Mouse (Mus musculus) kidney, embryonic 14.5 days (tissue): ENCODE data around the gene Ppp1r3d. TPM values are rescaled to one million over a fixed set of nuclear protein-coding genes. Genes with fewer than 3 reads are reported as not detected.
A peak's percentile ranks its signal among the peaks of the same experiment; 100 is the strongest.

Experiments
- ATAC-seq: fragments of 200-750 bp; cut with Nextera tagmentation; 2 replicates; pipeline ENCODE4 v1.8.0; 2017; ENCODE audit warnings: moderate number of reproducible peaks, mild to moderate bottlenecking, moderate TSS enrichment, moderate library complexity; ENCODE audit not compliant: low FRiP score, low TSS enrichment
- H3K27ac ChIP-seq: fragments of 300-500 bp; sonication (generic); 2 replicates; pipeline ENCODE4 v1.5.1; 2014; ENCODE audit warnings: low read depth, mild to moderate bottlenecking, low read length, moderate library complexity, mixed read lengths
- H3K27me3 ChIP-seq: fragments of 300-500 bp; sonication (generic); 2 replicates; pipeline ENCODE4 v1.6.1; 2014; ENCODE audit warnings: mild to moderate bottlenecking, low read length; ENCODE audit not compliant: control insufficient read depth, insufficient read depth
- H3K36me3 ChIP-seq: fragments of 300-500 bp; sonication (generic); 2 replicates; pipeline ENCODE4 v1.6.1; 2014; ENCODE audit warnings: low read length, mixed read lengths; ENCODE audit not compliant: control insufficient read depth, insufficient read depth
- H3K4me1 ChIP-seq: fragments of 300-500 bp; sonication (generic); 2 replicates; pipeline ENCODE4 v1.6.1; 2014; ENCODE audit warnings: low read length, mixed read lengths; ENCODE audit not compliant: control insufficient read depth, insufficient read depth
- H3K4me2 ChIP-seq: fragments of 300-500 bp; sonication (generic); replicated peaks from 2 replicates; pipeline ENCODE4 v1.6.1; 2014; ENCODE audit warnings: low read depth, mild to moderate bottlenecking, low read length
- H3K4me3 ChIP-seq: fragments of 300-500 bp; sonication (generic); 2 replicates; pipeline ENCODE4 v1.5.1; 2014; ENCODE audit warnings: mild to moderate bottlenecking, low read length
- H3K9ac ChIP-seq: fragments of 300-500 bp; sonication (generic); 2 replicates; pipeline ENCODE4 v1.6.1; 2014; ENCODE audit warnings: low read depth, mild to moderate bottlenecking, low read length, moderate library complexity
- H3K9me3 ChIP-seq: fragments of 300-500 bp; sonication (generic); 2 replicates; pipeline ENCODE4 v1.6.1; 2016; ENCODE audit warnings: low read length; ENCODE audit not compliant: control insufficient read depth
- WGBS: fragments of 180-500 bp; shearing (Covaris S2); extraction: QIAGEN DNeasy Blood & Tissue Kit; methylation state at CpG from one replicate; pipeline ENCODE4 v1.1.7; 2014; 5-methylcytosine and 5-hydroxymethylcytosine counted together
- polyA plus RNA-seq: library from polyadenylated mRNA; unstranded; fragments of >200 nt; fragmentation: Nextera tagmentation; extraction: Ambion mirVana; gene quantifications from 2 replicates; pipeline ENCODE4 v1.2.1, GENCODE M21; 2014

Gene Ppp1r3d
- polyA plus RNA-seq, 1 experiment from 2014 or later = 2.1 TPM

DNA sequence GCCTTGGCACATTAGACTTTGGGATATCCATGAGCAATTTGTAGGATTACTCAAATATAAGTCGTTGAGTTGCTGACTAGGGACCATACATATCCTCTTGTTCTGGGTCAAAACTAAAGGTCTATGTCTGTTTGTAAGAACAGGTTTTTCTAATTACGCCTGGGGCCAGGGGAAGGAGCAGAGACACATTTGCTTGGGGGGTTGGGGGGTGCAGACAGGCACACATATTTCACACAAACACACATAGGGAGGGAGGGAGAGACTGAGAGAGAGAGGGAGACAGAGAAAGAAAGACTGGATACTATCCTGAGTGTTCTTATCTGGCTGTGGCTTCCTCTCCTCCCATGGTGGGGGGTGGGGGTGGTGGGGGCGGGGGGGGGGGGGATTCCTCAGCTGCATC, 7.9 kb upstream of the Ppp1r3d start:
- Histone ChIP-seq H3K36me3 (peaks cover 2% of the 10 kb centered on the region; the same call in 1 of the 2 replicates), H3K4me3 (no peak overlapping the region), H3K27ac (no peak overlapping the region), H3K9me3 (no peaks in the 10 kb centered on the region), H3K4me1 (no peaks in the 10 kb centered on the region), H3K9ac (no peak overlapping the region), H3K27me3 (no peaks in the 10 kb centered on the region), H3K4me2 (no peak overlapping the region)
- ATAC-seq = no peak
- WGBS = 55% methylated on average over 2 of the region's 3 CpGs

DNA sequence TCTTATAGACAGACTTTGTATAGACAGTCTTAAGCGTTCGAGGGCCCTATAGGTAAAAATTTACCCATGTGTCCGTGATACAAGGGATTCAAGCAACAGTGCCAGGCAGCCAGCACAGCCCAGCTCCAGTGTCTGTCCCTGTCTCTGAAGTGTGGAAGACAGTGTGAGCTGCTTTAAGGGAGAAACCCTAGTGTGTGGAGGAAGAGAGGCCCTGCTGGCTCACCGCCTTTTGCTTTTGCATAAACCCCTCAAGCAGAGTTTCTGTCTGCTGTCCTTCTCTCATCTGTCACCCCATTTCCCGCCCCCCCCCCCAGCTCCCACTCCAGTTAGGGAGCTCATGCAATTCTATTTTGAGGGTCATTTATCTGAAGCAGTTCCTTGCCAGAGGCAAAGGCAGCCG, 7.3 kb upstream of the Ppp1r3d start:
- no peak overlapping the region for H3K4me3 ChIP-seq
- H3K9ac ChIP-seq = no peak overlapping the region
- WGBS = 45% methylated on average over 6 of the region's 6 CpGs
- H3K36me3 ChIP-seq = peaks cover 2% of the 10 kb centered on the region; the same call in 1 of the 2 replicates
- ATAC-seq = no peak
- H3K4me1 ChIP-seq = no peaks in the 10 kb centered on the region
- no peak overlapping the region for H3K4me2 ChIP-seq
- H3K27me3 ChIP-seq = no peaks in the 10 kb centered on the region
- no peak overlapping the region for H3K27ac ChIP-seq
- no peaks in the 10 kb centered on the region for H3K9me3 ChIP-seq

DNA sequence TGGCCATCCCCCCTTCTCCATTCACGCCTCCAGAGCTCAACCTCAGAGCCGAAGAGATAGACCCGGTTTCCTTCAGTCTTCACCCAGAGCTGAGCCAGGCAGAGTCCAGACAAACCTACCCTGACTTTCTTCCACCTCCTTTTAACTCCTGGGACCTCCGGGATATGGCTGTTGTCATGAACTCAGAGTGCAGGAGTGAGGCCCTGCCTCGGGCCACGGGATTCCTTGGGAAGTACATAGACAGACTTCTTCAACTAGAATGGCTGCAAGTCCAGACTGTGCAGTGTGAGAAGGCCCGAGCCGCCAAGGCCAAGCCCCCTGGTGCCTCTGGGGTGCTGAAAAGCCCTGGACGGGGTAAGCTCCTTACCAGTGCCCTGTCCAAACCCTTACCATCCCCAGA, 6.3 kb upstream of the Ppp1r3d start:
- Histone ChIP-seq H3K27ac (no peak overlapping the region), H3K9ac (no peak overlapping the region), H3K27me3 (no peaks in the 10 kb centered on the region), H3K4me3 (no peak overlapping the region), H3K36me3 (peaks cover 2% of the 10 kb centered on the region; the same call in 1 of the 2 replicates), H3K4me2 (no peak overlapping the region), H3K4me1 (peaks cover 2% of the 10 kb centered on the region; the same call in 1 of the 2 replicates), H3K9me3 (no peaks in the 10 kb centered on the region)
- no peak for ATAC-seq
- WGBS = 87% methylated on average over 9 of the region's 9 CpGs

DNA sequence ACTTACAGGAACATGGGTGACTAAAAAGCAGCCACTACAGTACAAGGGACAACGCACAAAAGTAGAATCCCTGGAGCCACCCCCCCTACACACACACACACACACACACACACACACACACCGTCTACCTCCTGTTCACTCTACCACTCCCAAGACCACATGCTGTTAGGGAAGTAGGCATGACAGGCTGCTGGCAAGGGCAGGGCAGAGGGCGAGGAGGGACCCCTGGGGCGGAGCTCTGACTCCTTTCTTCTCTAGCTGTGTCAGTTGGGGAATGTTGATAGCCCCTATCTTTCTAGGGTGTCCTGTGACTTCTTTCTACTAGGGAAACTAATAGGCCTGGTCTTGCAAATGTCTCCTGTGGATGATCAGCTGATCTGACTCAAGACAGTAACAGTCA, 2.7 kb upstream of the Ppp1r3d start:
- WGBS = 70% methylated on average over 4 of the region's 4 CpGs
- Histone ChIP-seq H3K9ac (no peak overlapping the region), H3K4me1 (peaks cover 21% of the 10 kb centered on the region; the same call in 1 of the 2 replicates), H3K4me3 (no peak overlapping the region), H3K9me3 (no peaks in the 10 kb centered on the region), H3K4me2 (no peak overlapping the region), H3K27me3 (no peaks in the 10 kb centered on the region), H3K36me3 (peaks cover 2% of the 10 kb centered on the region; the same call in 1 of the 2 replicates), H3K27ac (no peak overlapping the region)
- ATAC-seq = no peak

DNA sequence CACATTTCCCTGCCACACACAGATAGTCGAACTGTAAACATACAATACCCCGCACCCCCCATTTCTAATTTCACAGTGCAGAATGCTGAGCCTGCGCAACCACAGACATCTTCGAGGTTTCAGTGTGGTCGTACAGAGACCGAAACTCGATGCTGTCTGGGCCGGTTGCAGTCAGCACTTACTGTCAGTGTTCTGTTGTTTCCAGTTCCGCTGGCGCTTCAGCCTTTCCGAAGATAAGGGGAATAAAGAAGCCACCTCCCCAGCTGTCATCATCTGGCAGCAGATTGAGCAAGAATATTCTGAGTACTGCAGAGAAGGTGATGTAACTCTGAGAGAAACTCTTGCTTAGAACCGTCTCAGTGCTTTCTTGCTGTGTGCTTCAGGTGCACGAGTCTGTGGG, 2.2 kb upstream of the Ppp1r3d start:
- Histone ChIP-seq H3K27ac (no peak overlapping the region), H3K9me3 (no peaks in the 10 kb centered on the region), H3K4me2 (no peak overlapping the region), H3K36me3 (peaks cover 2% of the 10 kb centered on the region; the same call in 1 of the 2 replicates), H3K27me3 (no peaks in the 10 kb centered on the region), H3K4me1 (peaks cover 21% of the 10 kb centered on the region; the same call in 1 of the 2 replicates), H3K9ac (no peak overlapping the region), H3K4me3 (no peak overlapping the region)
- ATAC-seq = no peak
- 60% methylated on average over 13 of the region's 13 CpGs for WGBS

DNA sequence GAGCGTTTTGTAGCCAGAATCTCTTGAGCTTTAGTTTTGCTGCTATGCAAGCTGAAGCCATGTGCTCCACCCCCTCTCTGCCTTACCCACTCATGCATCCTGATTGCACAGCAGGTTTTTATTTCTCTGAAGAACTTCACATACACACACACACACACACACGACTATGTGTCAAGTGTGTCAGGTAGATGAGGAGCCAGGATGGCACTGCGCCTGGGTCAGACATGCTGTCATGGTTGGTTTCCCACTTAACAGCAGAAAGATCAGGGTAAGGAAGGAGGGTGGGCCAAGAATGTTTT, 827 bp upstream of the Ppp1r3d start:
- Histone ChIP-seq H3K36me3 (no peaks in the 10 kb centered on the region), H3K27me3 (no peaks in the 10 kb centered on the region), H3K27ac (no peak overlapping the region), H3K9ac (no peak overlapping the region; the same call in 1 of the 2 replicates), H3K4me1 (peaks cover 21% of the 10 kb centered on the region; the same call in 1 of the 2 replicates), H3K4me2 (peak overlapping the region; percentile 96), H3K9me3 (no peaks in the 10 kb centered on the region), H3K4me3 (peak overlapping the region; percentile 64)
- 19% methylated on average over 3 of the region's 3 CpGs for WGBS
- ATAC-seq = no peak; the same call in 1 of the 2 replicates

DNA sequence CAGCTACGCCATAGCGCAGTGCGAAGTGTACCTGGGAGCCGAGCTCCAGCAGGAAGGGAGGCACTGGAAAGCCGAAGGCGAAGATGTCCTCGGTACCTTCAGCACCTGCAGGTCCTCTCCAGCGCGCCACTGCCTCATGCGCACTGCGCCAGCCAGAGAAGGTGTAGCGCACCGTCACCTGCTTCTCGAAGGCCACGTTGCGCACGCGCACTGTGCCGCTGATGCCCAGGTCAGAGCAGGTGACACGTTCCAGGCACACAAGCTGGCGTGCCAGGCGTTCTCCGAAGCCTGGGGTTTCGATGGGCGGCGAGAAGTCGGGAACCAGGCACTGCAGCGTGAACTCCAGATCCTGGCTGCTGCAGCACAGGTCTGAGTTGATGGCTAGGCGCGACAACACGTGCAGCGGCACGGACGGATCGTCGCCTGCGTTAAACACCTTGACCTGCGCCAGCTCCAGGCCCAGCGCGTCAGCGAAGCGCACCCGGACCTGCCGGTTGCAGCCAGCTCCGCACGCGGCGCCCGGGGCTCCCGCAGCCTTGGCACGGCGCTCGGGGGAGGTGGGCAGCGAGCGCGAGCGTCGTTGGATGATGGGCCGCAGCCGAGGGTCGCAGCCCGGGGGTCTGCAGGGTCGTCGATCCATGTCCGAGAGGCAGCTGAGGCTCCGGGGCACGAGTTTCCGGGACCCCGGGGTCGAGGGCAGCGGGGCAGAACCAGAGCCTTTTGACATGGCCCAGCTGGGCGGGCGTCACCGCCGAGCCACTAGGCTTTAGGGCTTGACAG, 601 bp downstream of the Ppp1r3d start:
- Histone ChIP-seq H3K27me3 (no peaks in the 10 kb centered on the region), H3K27ac (no peak overlapping the region)

DNA sequence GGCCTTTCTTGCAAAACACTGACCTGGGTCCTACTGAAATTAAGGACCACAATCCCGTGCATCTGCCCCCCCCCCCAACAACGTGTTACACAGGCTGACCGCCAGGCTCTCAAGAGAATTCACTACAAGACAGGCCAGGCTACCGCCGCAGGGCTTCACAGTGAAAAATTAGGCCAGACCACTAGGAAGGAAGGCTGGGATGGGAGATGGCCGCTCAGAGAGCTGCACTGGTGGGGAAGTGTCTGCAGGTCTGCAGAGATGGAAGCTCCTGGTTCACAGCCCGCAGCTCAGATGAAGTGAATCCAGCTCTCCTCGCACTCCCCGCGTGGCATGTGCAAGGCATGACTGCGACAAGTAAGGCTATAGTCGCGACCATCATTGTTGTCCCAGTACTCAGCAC, 1.2 kb downstream of the Ppp1r3d start:
- ATAC-seq = peak; percentile 1; the same call in 1 of the 2 replicates

More for the DNA sequence above, 601 bp downstream of the Ppp1r3d start:
- Histone ChIP-seq H3K4me2 (peak overlapping the region; percentile 96), H3K9me3 (no peaks in the 10 kb centered on the region), H3K36me3 (no peaks in the 10 kb centered on the region), H3K9ac (peak overlapping the region; percentile 67), H3K4me3 (peak overlapping the region; percentile 64), H3K4me1 (peaks cover 21% of the 10 kb centered on the region; the same call in 1 of the 2 replicates)
- WGBS = 15% methylated on average over 75 of the region's 75 CpGs
- peak; percentile 9 for ATAC-seq

DNA sequence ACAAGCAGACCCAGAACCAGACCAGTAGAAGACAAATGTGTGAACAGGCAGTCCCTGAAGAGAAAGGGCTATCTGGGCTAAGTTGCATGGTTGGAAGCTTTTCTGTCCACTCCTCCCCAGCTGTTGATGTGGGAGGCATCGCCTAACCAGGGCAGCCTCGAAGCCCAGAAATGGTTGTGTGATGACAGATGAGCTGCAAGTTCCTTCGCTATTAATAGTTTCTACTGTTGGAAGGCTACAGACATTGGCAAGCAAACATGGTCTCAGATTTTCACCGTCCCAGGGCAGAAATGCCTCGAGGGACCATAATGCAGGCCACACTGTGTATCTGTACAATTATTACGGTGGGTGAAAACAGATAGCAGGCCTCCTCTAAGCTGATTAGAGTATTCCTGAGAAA, 1.7 kb downstream of the Ppp1r3d start:
- Histone ChIP-seq H3K4me3 (no peak overlapping the region), H3K27ac (no peak overlapping the region)
- WGBS = 48% methylated on average over 6 of the region's 6 CpGs

More for the DNA sequence above, 1.2 kb downstream of the Ppp1r3d start:
- no peaks in the 10 kb centered on the region for H3K27me3 ChIP-seq
- peak overlapping the region; percentile 64 for H3K4me3 ChIP-seq
- H3K4me1 ChIP-seq = peaks cover 21% of the 10 kb centered on the region; the same call in 1 of the 2 replicates
- H3K4me2 ChIP-seq = peak overlapping the region; percentile 96; the same call in 1 of the 2 replicates
- no peaks in the 10 kb centered on the region for H3K36me3 ChIP-seq
- no peak overlapping the region for H3K9ac ChIP-seq
- 59% methylated on average over 13 of the region's 13 CpGs for WGBS
- H3K9me3 ChIP-seq = no peaks in the 10 kb centered on the region
- H3K27ac ChIP-seq = no peak overlapping the region

More for the DNA sequence above, 1.7 kb downstream of the Ppp1r3d start:
- H3K9me3 ChIP-seq = peaks cover under 1% of the 10 kb centered on the region; the same call in 1 of the 2 replicates
- H3K27me3 ChIP-seq = no peaks in the 10 kb centered on the region
- H3K36me3 ChIP-seq = no peaks in the 10 kb centered on the region
- H3K9ac ChIP-seq = no peak overlapping the region
- H3K4me2 ChIP-seq = no peak overlapping the region; the same call in 1 of the 2 replicates
- peaks cover 21% of the 10 kb centered on the region; the same call in 1 of the 2 replicates for H3K4me1 ChIP-seq
- no peak for ATAC-seq
